Mouse (Mus musculus) limb, embryonic 13.5 days (tissue): Measurements from ENCODE around the gene Gjb1. TPM values are rescaled to one million over a fixed set of nuclear protein-coding genes. Genes with fewer than 3 reads are reported as not detected.
"Not testable (repeated sequence)": the region's sequence is repeated elsewhere in the genome, so short reads cannot be mapped to it uniquely, and the experiment has no call there.

Source experiments
- ATAC-seq: fragments of 200-750 bp; cut with Nextera tagmentation; 2 replicates; pipeline ENCODE4 v1.8.0; 2017; ENCODE audit warnings: low read depth, moderate number of reproducible peaks, moderate TSS enrichment; ENCODE audit not compliant: low FRiP score
- H3K27ac ChIP-seq: fragments of 300-500 bp; sonication (generic); 2 replicates; pipeline ENCODE4 v1.5.1; 2015; ENCODE audit warnings: inconsistent platforms, mild to moderate bottlenecking, moderate library complexity
- H3K27me3 ChIP-seq: fragments of 300-500 bp; sonication (generic); 2 replicates; pipeline ENCODE4 v1.6.1; 2015; ENCODE audit warnings: mild to moderate bottlenecking, inconsistent platforms
- H3K36me3 ChIP-seq: fragments of 300-500 bp; sonication (generic); 2 replicates; pipeline ENCODE4 v1.6.1; 2015; ENCODE audit warnings: inconsistent platforms, mild to moderate bottlenecking, moderate library complexity
- H3K4me1 ChIP-seq: fragments of 300-500 bp; sonication (generic); 2 replicates; pipeline ENCODE4 v1.6.1; 2015; ENCODE audit warnings: inconsistent platforms
- H3K4me2 ChIP-seq: fragments of 300-500 bp; sonication (generic); replicated peaks from 2 replicates; pipeline ENCODE4 v1.6.1; 2015; ENCODE audit warnings: inconsistent platforms, mild to moderate bottlenecking, moderate library complexity
- H3K4me3 ChIP-seq: fragments of 300-500 bp; sonication (generic); 2 replicates; pipeline ENCODE4 v1.5.1; 2015; ENCODE audit warnings: moderate library complexity, mild to moderate bottlenecking, inconsistent platforms
- H3K9ac ChIP-seq: fragments of 300-500 bp; sonication (generic); 2 replicates; pipeline ENCODE4 v1.6.1; 2015; ENCODE audit warnings: mild to moderate bottlenecking, inconsistent platforms
- H3K9me3 ChIP-seq: fragments of 300-500 bp; sonication (generic); 2 replicates; pipeline ENCODE4 v1.6.1; 2016; ENCODE audit warnings: inconsistent platforms
- WGBS: fragments of 180-500 bp; shearing (Covaris S2); methylation state at CpG from one replicate; pipeline ENCODE4 v1.1.7; 2015; 5-methylcytosine and 5-hydroxymethylcytosine counted together
- polyA plus RNA-seq: library from polyadenylated mRNA; unstranded; fragments of >200 nt; fragmentation: Nextera tagmentation; extraction: Ambion mirVana; gene quantifications from 2 replicates; pipeline ENCODE4 v1.2.1, GENCODE M21; 2015

Gene Gjb1
- 0.28 TPM in 1 of 2 replicates, not detected in the other for polyA plus RNA-seq

DNA sequence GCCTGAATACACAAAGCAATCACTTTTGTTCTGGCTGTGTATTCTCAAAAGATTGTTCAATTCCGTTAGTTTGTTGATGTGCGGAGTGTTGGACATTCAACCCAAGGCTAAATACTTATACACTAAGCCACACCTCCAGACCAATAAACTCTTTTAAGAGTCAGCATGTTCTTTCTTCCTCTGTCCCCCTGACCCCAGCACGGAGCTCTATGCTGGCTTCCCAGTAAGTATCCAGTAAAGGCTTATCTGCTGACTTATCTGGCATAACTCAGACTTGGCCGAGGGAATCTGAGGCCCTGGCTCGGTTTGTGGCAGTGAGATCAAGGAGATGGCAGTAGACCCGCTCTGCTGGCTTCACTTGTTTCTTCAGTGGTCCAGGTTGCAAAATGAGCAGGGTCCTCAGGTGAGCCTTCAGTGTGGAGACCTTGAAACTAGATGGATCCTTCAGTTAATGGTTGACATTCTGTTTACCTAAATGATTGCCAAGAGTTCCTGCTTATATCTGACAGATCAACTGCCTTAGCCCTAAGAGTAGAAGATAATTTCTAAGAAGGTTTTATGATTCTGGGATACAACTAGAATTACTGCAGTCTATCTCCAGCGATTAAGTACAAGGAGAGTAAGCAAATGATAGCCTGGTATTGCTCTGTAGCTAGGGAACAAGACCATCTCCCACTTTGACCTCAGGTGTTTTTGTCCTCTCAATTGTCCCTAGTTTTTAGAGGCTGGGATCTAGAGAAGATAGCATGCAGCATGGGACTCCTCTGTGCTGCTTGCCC, at the start of gene Gjb1:
Gene Gjb1 (plus strand): TSS at position 189 of the 779 bp plus-strand sequence.
- H3K4me2 ChIP-seq, result no peak within 1 kb of the TSS
- H3K27me3 ChIP-seq, result peaks cover 50% of the 10 kb centered on the region
- WGBS, result 73% methylated on average over 7 of the region's 7 CpGs
- H3K4me1 ChIP-seq, result no peaks in the 10 kb centered on the region
- no peak within 1 kb of the TSS for H3K4me3 ChIP-seq
- no peaks in the 10 kb centered on the region for H3K36me3 ChIP-seq
- ATAC-seq, result no peak
- H3K27ac ChIP-seq, result no peak within 1 kb of the TSS
- no peak within 1 kb of the TSS for H3K9ac ChIP-seq
- H3K9me3 ChIP-seq, result no peaks in the 10 kb centered on the region

DNA sequence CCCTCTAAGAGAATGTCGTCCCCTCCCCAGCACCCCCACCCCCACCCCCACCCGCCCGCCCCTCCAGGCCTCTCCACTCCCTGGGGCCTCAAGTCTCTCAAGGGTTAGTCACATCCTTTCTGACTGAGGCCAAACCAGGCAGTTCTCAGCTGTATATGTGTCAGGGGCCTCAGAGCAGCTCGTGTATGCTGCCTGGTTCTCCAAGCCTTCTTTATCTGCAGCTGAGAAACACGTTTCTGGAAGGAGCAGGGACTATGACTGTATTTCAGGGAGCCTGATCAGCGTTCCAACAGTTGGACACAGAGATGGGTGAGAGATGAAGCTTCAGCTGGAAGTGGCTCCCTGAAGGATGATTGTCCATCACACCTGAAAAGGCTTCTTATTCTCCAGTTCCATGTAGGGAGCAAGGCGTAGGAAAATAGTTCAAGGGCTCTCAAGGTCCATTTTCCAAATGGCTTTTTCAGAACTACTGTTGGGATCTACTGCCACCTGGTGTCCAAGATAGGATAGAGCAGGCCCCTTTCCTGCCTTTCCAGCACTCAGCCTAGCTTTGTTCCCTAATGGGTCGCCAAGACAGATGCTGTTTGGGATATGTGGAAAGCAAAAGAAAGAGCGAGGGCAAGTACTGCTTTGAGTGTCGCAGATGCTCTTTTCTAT, 46.7 kb upstream of the Gjb1 start:
- H3K4me1 ChIP-seq, result no peaks in the 10 kb centered on the region
- H3K9me3 ChIP-seq, result no peaks in the 10 kb centered on the region
- H3K36me3 ChIP-seq, result no peaks in the 10 kb centered on the region
- no peak overlapping the region for H3K4me3 ChIP-seq
- H3K27ac ChIP-seq, result peak overlapping the region; percentile 33; the same call in 1 of the 2 replicates
- WGBS, result 15% methylated on average over 8 of the region's 10 CpGs
- 0 out of 2 replicates have a peak overlapping the region, but pooled peaks have one; percentile 14 for H3K4me2 ChIP-seq
- peaks cover 11% of the 10 kb centered on the region; the same call in 1 of the 2 replicates for H3K27me3 ChIP-seq
- no peak for ATAC-seq
- H3K9ac ChIP-seq, result no peak overlapping the region

DNA sequence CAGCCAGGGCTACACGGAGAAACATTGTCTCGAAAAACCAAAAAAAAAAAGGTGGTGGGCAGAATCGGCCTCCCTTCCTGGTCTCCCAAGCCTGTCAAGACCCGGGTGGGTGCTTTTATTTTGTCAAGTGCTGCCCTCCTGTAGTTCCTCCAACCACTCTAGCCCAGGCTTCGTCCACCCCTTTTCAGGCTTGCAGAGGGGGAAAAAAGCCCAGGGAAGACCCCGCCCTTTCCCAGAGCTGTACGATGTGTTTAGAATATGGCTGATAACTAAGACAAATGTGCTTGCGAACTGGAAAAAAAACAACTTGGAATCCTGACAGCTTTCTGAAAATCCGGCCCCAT, 44.2 kb upstream of the Gjb1 start:
- peaks cover 11% of the 10 kb centered on the region; the same call in 1 of the 2 replicates for H3K27me3 ChIP-seq

DNA sequence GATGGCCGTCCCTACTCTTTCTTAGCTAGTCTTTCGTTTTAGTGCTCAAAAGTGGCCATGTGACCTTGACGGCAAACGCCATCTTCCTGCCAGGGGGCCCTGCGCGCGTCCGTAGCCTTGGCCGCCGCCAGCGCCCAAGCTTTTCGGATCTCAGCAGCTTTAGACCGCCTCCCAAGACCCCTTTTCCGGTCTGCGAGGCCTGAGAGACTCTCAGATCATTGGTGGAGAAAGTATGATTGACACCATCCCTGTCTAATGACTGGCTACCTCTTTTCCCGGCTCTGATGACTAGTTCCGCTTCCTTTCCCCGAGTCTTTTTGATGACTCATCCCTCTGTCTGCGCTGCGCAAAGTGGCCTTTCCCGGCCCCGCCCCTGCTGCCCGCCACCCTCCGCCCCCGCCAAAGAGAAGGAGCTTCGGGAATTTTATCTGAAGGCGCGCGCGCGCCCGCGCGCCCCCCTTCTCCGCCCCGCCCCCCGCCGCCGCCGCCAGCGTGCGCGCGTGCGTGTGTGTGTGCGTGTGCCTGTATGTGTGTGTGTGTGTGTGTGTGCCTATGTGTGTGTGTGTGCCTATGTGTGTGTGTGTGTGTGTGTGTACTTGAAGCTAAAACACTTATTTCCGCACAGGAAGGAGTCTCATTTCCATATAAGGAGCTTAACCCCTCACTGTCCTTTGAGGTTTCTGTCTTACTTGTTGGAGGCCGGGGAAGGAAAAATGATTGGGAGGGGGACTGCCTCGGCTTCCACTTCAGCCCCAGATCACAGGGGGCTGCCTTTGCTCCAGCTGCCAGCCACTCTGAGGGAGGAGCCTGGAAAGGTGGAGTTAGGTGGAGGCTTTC, 43.6 kb upstream of the Gjb1 start:
- peak; percentile 96 for ATAC-seq
- H3K4me3 ChIP-seq, result peak overlapping the region; percentile 37
- peaks cover 11% of the 10 kb centered on the region; the same call in 1 of the 2 replicates for H3K27me3 ChIP-seq

More for the DNA sequence above, 44.2 kb upstream of the Gjb1 start:
- Histone ChIP-seq H3K9ac (peak overlapping the region; percentile 43; the same call in 1 of the 2 replicates), H3K4me2 (peak overlapping the region; percentile 54), H3K27ac (peak overlapping the region; percentile 89), H3K9me3 (no peaks in the 10 kb centered on the region), H3K36me3 (no peaks in the 10 kb centered on the region), H3K4me3 (peak overlapping the region; percentile 37), H3K4me1 (no peaks in the 10 kb centered on the region)
- WGBS, result 41% methylated on average over 9 of the region's 9 CpGs
- ATAC-seq, result 0 out of 2 replicates have a peak, but pooled peaks have one; percentile 37

DNA sequence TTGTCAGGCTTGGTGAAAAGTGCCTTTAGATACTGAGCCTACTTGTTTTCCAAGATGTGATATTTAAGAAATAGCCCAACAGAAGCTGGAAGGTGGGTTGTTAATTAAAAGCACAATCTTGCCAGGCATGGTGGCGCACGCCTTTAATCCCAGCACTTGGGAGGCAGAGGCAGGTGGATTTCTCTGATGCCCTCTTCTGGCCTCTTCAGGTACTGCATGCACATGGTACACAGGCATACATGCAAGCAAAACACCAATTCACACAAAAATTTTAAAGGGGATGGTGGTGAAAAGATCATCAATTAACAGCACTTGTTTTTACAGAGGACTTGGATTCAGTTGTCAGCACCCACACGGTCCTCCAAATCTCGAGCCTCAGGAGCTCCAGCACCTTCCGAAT, 41.6 kb upstream of the Gjb1 start:
- no peak overlapping the region for H3K4me2 ChIP-seq
- no peaks in the 10 kb centered on the region for H3K36me3 ChIP-seq
- no peak overlapping the region for H3K27ac ChIP-seq
- H3K9me3 ChIP-seq, result no peaks in the 10 kb centered on the region
- no peaks in the 10 kb centered on the region for H3K4me1 ChIP-seq
- H3K4me3 ChIP-seq, result no peak overlapping the region
- WGBS, result 91% methylated on average over 5 of the region's 5 CpGs
- no peak overlapping the region for H3K9ac ChIP-seq
- H3K27me3 ChIP-seq, result peaks cover 13% of the 10 kb centered on the region; the same call in 1 of the 2 replicates
- no peak for ATAC-seq

More for the DNA sequence above, 43.6 kb upstream of the Gjb1 start:
- Histone ChIP-seq H3K27ac (peak overlapping the region; percentile 89), H3K9ac (peak overlapping the region; percentile 45), H3K4me2 (peak overlapping the region; percentile 59), H3K4me1 (no peaks in the 10 kb centered on the region), H3K36me3 (no peaks in the 10 kb centered on the region), H3K9me3 (no peaks in the 10 kb centered on the region)
- 14% methylated on average over 46 of the region's 49 CpGs for WGBS

DNA sequence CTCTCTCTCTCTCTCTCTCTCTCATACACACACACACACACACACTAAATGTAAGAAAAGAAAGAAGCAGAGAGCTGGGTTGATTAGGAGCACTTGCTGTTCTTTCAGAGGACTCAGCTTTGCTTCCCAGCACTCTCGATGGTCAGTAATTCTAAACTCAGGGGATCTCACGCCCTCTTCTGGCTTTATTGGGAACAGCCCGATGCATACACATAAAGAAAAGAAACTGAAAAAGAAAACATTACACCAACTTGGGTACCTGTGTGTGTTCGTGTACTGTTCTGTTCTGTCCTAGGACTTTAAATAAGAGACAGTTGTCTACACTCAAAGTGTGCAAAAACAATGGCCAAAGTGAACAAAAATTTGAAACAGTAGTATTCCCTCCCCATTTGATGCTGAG, 37.5 kb upstream of the Gjb1 start:
- Histone ChIP-seq H3K4me3 (no peak overlapping the region), H3K4me2 (no peak overlapping the region), H3K4me1 (no peaks in the 10 kb centered on the region), H3K27ac (no peak overlapping the region), H3K9me3 (no peaks in the 10 kb centered on the region), H3K9ac (no peak overlapping the region), H3K27me3 (0 out of 2 replicates have a peak, but pooled peaks cover 2% of the 10 kb centered on the region), H3K36me3 (no peaks in the 10 kb centered on the region)
- 51% methylated on average over 4 of the region's 4 CpGs for WGBS
- ATAC-seq, result no peak

DNA sequence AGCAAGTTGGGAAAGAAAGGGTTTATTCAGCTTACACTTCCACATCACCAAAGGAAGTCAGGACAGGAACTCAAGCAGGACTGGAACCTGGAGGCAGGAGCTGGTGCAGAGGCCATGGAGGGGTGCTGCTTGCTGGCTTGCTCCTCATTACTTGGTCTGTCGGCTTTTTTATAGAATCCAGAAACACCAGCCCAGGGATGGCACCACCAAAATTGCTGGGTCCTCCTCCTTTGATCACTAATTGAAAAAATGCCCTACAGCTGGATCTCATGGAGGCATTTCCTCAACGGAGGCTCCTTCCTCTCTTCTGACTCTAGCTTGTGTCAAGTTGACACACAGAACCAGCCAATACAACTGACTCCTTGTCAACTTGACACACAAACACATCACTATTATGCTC, 33.3 kb upstream of the Gjb1 start:
- H3K27me3 ChIP-seq, ATAC-seq, H3K4me2 ChIP-seq, H3K9me3 ChIP-seq, H3K9ac ChIP-seq, H3K4me3 ChIP-seq, H3K4me1 ChIP-seq, H3K36me3 ChIP-seq, H3K27ac ChIP-seq: not testable (repeated sequence)
- 24% methylated on average over 2 of the region's 2 CpGs for WGBS

DNA sequence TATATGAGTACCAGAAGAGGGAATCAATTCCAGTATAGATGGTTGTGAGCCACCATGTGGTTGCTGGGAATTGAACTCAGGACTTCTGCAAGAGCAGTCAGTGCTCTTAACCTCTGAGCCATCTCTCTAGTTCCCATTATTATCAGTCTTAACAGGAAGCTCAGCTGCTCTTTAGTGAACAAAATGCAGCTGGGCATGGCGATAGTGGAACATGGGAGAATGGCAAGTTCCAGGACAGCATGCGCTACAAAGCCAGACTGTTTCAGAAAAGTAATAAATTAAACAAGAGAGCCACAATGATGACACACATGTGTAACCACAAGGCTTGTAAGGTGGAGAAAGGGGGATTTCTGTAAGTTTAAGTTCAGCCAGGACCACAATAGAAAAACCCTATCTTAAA, 30.7 kb upstream of the Gjb1 start:
- Histone ChIP-seq H3K27ac (no peak overlapping the region), H3K4me1 (no peaks in the 10 kb centered on the region), H3K4me2 (no peak overlapping the region), H3K36me3 (no peaks in the 10 kb centered on the region), H3K9me3 (no peaks in the 10 kb centered on the region), H3K4me3 (no peak overlapping the region), H3K9ac (no peak overlapping the region), H3K27me3 (no peaks in the 10 kb centered on the region)
- 88% methylated on average over 2 of the region's 2 CpGs for WGBS
- ATAC-seq, result no peak

DNA sequence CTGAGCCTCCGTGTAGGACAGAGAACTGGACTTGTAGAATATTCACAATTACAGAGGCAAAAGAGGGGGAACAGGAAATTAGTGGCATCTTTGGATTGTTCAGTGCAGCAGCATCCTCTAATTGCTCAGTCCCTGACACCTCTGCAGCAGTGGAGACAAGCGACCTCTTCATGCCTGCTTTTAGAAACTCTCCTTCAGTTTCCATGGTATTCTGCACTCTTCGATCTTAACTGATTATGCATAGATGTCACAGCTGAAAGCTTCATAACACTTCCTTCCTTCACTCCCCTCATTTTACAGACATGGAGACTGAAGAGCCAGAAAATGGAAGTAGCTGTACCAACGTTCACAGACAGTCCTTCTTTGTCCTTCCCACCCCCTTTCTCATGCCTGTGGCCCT, 29.7 kb upstream of the Gjb1 start:
- no peaks in the 10 kb centered on the region for H3K27me3 ChIP-seq
- no peak overlapping the region for H3K27ac ChIP-seq
- WGBS, result 59% methylated on average over 4 of the region's 4 CpGs

DNA sequence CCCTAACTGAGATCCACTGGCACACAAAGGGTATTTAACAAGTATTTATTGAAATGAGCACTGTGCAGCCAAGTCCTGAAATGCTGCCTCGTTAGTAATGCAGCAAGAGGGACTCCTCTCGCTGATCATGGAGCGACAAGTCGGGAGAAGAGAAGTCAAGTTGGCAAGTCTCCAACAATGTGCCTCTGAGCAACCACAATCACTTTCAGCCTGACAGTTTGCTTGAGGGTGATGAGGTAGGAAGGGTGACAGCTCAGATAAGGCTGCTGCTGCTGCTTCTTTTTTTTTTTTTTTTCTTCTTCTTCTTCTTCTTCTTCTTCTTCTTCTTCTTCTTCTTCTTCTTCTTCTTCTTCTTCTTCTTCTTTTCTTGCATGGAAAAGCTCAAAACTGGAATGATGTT, 25.0 kb upstream of the Gjb1 start:
- ATAC-seq, result no peak
- no peaks in the 10 kb centered on the region; the same call in 1 of the 2 replicates for H3K27me3 ChIP-seq
- no peak overlapping the region for H3K4me2 ChIP-seq
- H3K27ac ChIP-seq, result no peak overlapping the region
- no peak overlapping the region for H3K9ac ChIP-seq
- H3K9me3 ChIP-seq, result no peaks in the 10 kb centered on the region
- H3K36me3 ChIP-seq, result no peaks in the 10 kb centered on the region
- H3K4me3 ChIP-seq, result no peak overlapping the region
- WGBS, result 61% methylated on average over 4 of the region's 4 CpGs
- H3K4me1 ChIP-seq, result no peaks in the 10 kb centered on the region

More for the DNA sequence above, 29.7 kb upstream of the Gjb1 start:
- no peak overlapping the region for H3K4me3 ChIP-seq
- H3K36me3 ChIP-seq, result no peaks in the 10 kb centered on the region
- no peak for ATAC-seq
- no peaks in the 10 kb centered on the region for H3K9me3 ChIP-seq
- no peak overlapping the region for H3K4me2 ChIP-seq
- no peaks in the 10 kb centered on the region for H3K4me1 ChIP-seq
- no peak overlapping the region for H3K9ac ChIP-seq

DNA sequence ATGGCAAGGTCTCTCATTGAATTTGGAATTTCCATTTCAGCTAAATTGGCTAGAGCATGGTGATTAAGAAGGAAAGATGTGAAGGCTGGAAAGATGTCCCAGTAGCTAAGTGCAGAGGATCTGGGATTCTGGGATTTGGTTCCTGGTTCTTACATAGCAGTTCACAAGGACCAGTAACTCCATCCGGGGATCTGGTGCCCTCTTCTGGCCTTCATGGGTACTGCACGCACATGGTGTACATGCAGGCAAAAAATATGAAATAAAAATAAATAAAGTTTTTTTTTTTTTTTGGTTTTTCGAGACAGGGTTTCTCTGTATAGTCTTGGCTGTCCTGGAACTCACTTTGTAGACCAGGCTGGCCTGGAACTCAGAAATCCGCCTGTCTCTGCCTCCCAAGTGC, 17.3 kb upstream of the Gjb1 start:
- H3K27me3 ChIP-seq, H3K4me1 ChIP-seq, H3K9me3 ChIP-seq, H3K36me3 ChIP-seq, H3K4me2 ChIP-seq, ATAC-seq, H3K9ac ChIP-seq, H3K27ac ChIP-seq, H3K4me3 ChIP-seq: not testable (repeated sequence)
- WGBS, result 61% methylated on average over 4 of the region's 4 CpGs

DNA sequence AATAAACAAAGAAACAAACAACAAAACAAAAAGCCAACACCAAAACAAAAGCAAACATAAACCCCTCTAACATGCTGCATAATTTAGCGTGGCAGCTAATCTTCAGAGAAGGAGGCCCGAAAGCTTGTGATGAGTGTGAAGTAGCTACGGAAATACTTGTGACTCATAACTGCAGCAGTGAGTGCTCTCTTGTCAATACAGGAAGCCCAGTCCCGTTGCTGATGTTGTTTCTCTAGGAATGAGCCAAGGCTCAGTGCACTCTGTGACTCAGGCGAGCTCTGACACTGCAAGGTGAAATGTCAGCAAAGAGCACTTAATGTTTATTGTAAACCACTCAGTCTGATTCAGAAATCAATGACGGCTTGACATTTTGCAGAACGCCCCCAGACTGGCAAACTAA, 7.2 kb upstream of the Gjb1 start:
- Histone ChIP-seq H3K4me2 (no peak overlapping the region), H3K4me1 (no peaks in the 10 kb centered on the region), H3K36me3 (no peaks in the 10 kb centered on the region), H3K9ac (no peak overlapping the region), H3K27me3 (peaks cover 24% of the 10 kb centered on the region), H3K4me3 (no peak overlapping the region), H3K27ac (no peak overlapping the region), H3K9me3 (no peaks in the 10 kb centered on the region)
- no peak for ATAC-seq
- WGBS, result 64% methylated on average over 7 of the region's 7 CpGs
